Mouse (Mus musculus): ENCODE results near the gene Mast3. TPM values are rescaled to one million over a fixed set of nuclear protein-coding genes. Genes with fewer than 3 reads are reported as not detected.

The Mast3 gene
- polyA plus RNA-seq, 1 experiment from 2014 or later: 13.5 TPM

- peaks cover 37% of the 10 kb centered on the region for H3K27me3 ChIP-seq (replicated peaks; ENCODE audit: control insufficient read depth, insufficient read depth, low read length)
These were observed 1.9 kb downstream of the Mast3 start for GRCm38 (mm10) chr8:70802786-70803510.

GRCm38 (mm10) chr8:70801830-70802229 is 3.0 kb downstream of the Mast3 start:
- DNase-seq (ENCODE audit: low spot score): no peak
- H3K36me3 ChIP-seq (ENCODE audit: control insufficient read depth, insufficient read depth, low read length): no peaks in the 10 kb centered on the region
- peaks cover 15% of the 10 kb centered on the region; the same call in 1 of the 2 replicates for H3K4me1 ChIP-seq (ENCODE audit: control insufficient read depth, insufficient read depth, low read length)
- peaks cover 41% of the 10 kb centered on the region for H3K27me3 ChIP-seq (replicated peaks; ENCODE audit: control insufficient read depth, insufficient read depth, low read length)
- no peak overlapping the region for H3K4me3 ChIP-seq (ENCODE audit: low read depth, low read length)
- no peak overlapping the region for H3K27ac ChIP-seq (replicated peaks; ENCODE audit: low read depth, low read length)
- ATAC-seq (ENCODE audit: low read depth): no peak
- WGBS: 91% methylated on average over 1 of the region's 1 CpGs
- H3K9me3 ChIP-seq (ENCODE audit: control insufficient read depth, low read length): no peaks in the 10 kb centered on the region
- no peak overlapping the region for H3K9ac ChIP-seq (ENCODE audit: low read depth, low read length)
- no peak overlapping the region for H3K4me2 ChIP-seq (ENCODE audit: low read depth, low read length)

More at GRCm38 (mm10) chr8:70802786-70803510, 1.9 kb downstream of the Mast3 start:
- Histone ChIP-seq H3K4me3 (ENCODE audit: low read depth, low read length) (no peak overlapping the region), H3K9me3 (ENCODE audit: control insufficient read depth, low read length) (no peaks in the 10 kb centered on the region), H3K27ac (replicated peaks; ENCODE audit: low read depth, low read length) (no peak overlapping the region), H3K4me1 (ENCODE audit: control insufficient read depth, insufficient read depth, low read length) (peaks cover 13% of the 10 kb centered on the region; the same call in 1 of the 2 replicates), H3K36me3 (ENCODE audit: control insufficient read depth, insufficient read depth, low read length) (no peaks in the 10 kb centered on the region), H3K4me2 (ENCODE audit: low read depth, low read length) (no peak overlapping the region), H3K9ac (ENCODE audit: low read depth, low read length) (no peak overlapping the region)
- DNase-seq (ENCODE audit: low spot score) (no peak), ATAC-seq (ENCODE audit: low read depth) (no peak)
- WGBS: 59% methylated on average over 11 of the region's 11 CpGs

- H3K27ac ChIP-seq (replicated peaks; ENCODE audit: low read depth, low read length): no peak overlapping the region
- H3K4me1 ChIP-seq (ENCODE audit: control insufficient read depth, insufficient read depth, low read length): peaks cover 15% of the 10 kb centered on the region; the same call in 1 of the 2 replicates
- no peak overlapping the region for H3K4me2 ChIP-seq (ENCODE audit: low read depth, low read length)
- H3K9me3 ChIP-seq (ENCODE audit: control insufficient read depth, low read length): no peaks in the 10 kb centered on the region
- no peak overlapping the region for H3K9ac ChIP-seq (ENCODE audit: low read depth, low read length)
- H3K27me3 ChIP-seq (replicated peaks; ENCODE audit: control insufficient read depth, insufficient read depth, low read length): peaks cover 41% of the 10 kb centered on the region
- no peaks in the 10 kb centered on the region for H3K36me3 ChIP-seq (ENCODE audit: control insufficient read depth, insufficient read depth, low read length)
- ATAC-seq (ENCODE audit: low read depth) (no peak), DNase-seq (ENCODE audit: low spot score) (no peak)
- 53% methylated on average over 4 of the region's 15 CpGs for WGBS
- no peak overlapping the region for H3K4me3 ChIP-seq (ENCODE audit: low read depth, low read length)
These were observed 3.7 kb downstream of the Mast3 start for GRCm38 (mm10) chr8:70801156-70801555.

- Histone ChIP-seq H3K4me2 (ENCODE audit: low read depth, low read length) (no peak overlapping the region), H3K27ac (replicated peaks; ENCODE audit: low read depth, low read length) (no peak overlapping the region), H3K4me3 (ENCODE audit: low read depth, low read length) (no peak overlapping the region), H3K36me3 (ENCODE audit: control insufficient read depth, insufficient read depth, low read length) (no peaks in the 10 kb centered on the region), H3K4me1 (ENCODE audit: control insufficient read depth, insufficient read depth, low read length) (peaks cover 15% of the 10 kb centered on the region; the same call in 1 of the 2 replicates), H3K9me3 (ENCODE audit: control insufficient read depth, low read length) (no peaks in the 10 kb centered on the region), H3K27me3 (replicated peaks; ENCODE audit: control insufficient read depth, insufficient read depth, low read length) (peaks cover 41% of the 10 kb centered on the region), H3K9ac (ENCODE audit: low read depth, low read length) (no peak overlapping the region)
- 57% methylated on average over 10 of the region's 10 CpGs for WGBS
- ATAC-seq (ENCODE audit: low read depth) (no peak), DNase-seq (ENCODE audit: low spot score) (no peak)
These were observed 4.2 kb downstream of the Mast3 start for GRCm38 (mm10) chr8:70800648-70801047.

GRCm38 (mm10) chr8:70798281-70798680 is 6.6 kb downstream of the Mast3 start:
- Histone ChIP-seq H3K27me3 (replicated peaks; ENCODE audit: control insufficient read depth, insufficient read depth, low read length) (peaks cover 30% of the 10 kb centered on the region), H3K36me3 (ENCODE audit: control insufficient read depth, insufficient read depth, low read length) (no peaks in the 10 kb centered on the region), H3K27ac (replicated peaks; ENCODE audit: low read depth, low read length) (no peak overlapping the region), H3K4me2 (ENCODE audit: low read depth, low read length) (peak overlapping the region; percentile 80), H3K4me1 (ENCODE audit: control insufficient read depth, insufficient read depth, low read length) (peaks cover 6% of the 10 kb centered on the region; the same call in 1 of the 2 replicates), H3K4me3 (ENCODE audit: low read depth, low read length) (peak overlapping the region; percentile 59), H3K9me3 (ENCODE audit: control insufficient read depth, low read length) (no peaks in the 10 kb centered on the region), H3K9ac (ENCODE audit: low read depth, low read length) (no peak overlapping the region)
- DNase-seq (ENCODE audit: low spot score) (no peak), ATAC-seq (ENCODE audit: low read depth) (no peak)
- WGBS: 16% methylated on average over 15 of the region's 15 CpGs

- Histone ChIP-seq H3K4me1 (ENCODE audit: control insufficient read depth, insufficient read depth, low read length) (peaks cover 13% of the 10 kb centered on the region), H3K9me3 (ENCODE audit: control insufficient read depth, low read length) (no peaks in the 10 kb centered on the region), H3K36me3 (ENCODE audit: control insufficient read depth, insufficient read depth, low read length) (no peaks in the 10 kb centered on the region), H3K4me3 (ENCODE audit: low read depth, low read length) (peak overlapping the region; percentile 59), H3K4me2 (ENCODE audit: low read depth, low read length) (peak overlapping the region; percentile 80), H3K27ac (replicated peaks; ENCODE audit: low read depth, low read length) (no peak overlapping the region), H3K9ac (ENCODE audit: low read depth, low read length) (peak overlapping the region; percentile 65), H3K27me3 (replicated peaks; ENCODE audit: control insufficient read depth, insufficient read depth, low read length) (peaks cover 30% of the 10 kb centered on the region)
- under 1% methylated on average over 26 of the region's 57 CpGs for WGBS
- ATAC-seq (ENCODE audit: low read depth): peak; percentile 88
- peak; percentile 98 for DNase-seq (ENCODE audit: low spot score)
These were observed 7.5 kb downstream of the Mast3 start for GRCm38 (mm10) chr8:70797081-70798070.

GRCm38 (mm10) chr8:70796403-70797080 is 8.3 kb downstream of the Mast3 start:
- no peaks in the 10 kb centered on the region for H3K36me3 ChIP-seq (ENCODE audit: control insufficient read depth, insufficient read depth, low read length)
- under 1% methylated on average over 33 of the region's 54 CpGs for WGBS
- H3K27me3 ChIP-seq (replicated peaks; ENCODE audit: control insufficient read depth, insufficient read depth, low read length): peaks cover 30% of the 10 kb centered on the region
- H3K9me3 ChIP-seq (ENCODE audit: control insufficient read depth, low read length): no peaks in the 10 kb centered on the region
- H3K4me3 ChIP-seq (ENCODE audit: low read depth, low read length): peak overlapping the region; percentile 59
- no peak for DNase-seq (ENCODE audit: low spot score)
- H3K27ac ChIP-seq (replicated peaks; ENCODE audit: low read depth, low read length): no peak overlapping the region
- H3K4me1 ChIP-seq (ENCODE audit: control insufficient read depth, insufficient read depth, low read length): peaks cover 17% of the 10 kb centered on the region
- peak overlapping the region; percentile 80 for H3K4me2 ChIP-seq (ENCODE audit: low read depth, low read length)
- peak overlapping the region; percentile 65 for H3K9ac ChIP-seq (ENCODE audit: low read depth, low read length)
- ATAC-seq (ENCODE audit: low read depth): no peak

GRCm38 (mm10) chr8:70795370-70795769 is 9.5 kb downstream of the Mast3 start:
- H3K9me3 ChIP-seq (ENCODE audit: control insufficient read depth, low read length): no peaks in the 10 kb centered on the region
- no peaks in the 10 kb centered on the region for H3K36me3 ChIP-seq (ENCODE audit: control insufficient read depth, insufficient read depth, low read length)
- no peak for ATAC-seq (ENCODE audit: low read depth)
- H3K9ac ChIP-seq (ENCODE audit: low read depth, low read length): no peak overlapping the region
- no peak overlapping the region for H3K4me2 ChIP-seq (ENCODE audit: low read depth, low read length)
- H3K4me3 ChIP-seq (ENCODE audit: low read depth, low read length): no peak overlapping the region
- peaks cover 29% of the 10 kb centered on the region for H3K4me1 ChIP-seq (ENCODE audit: control insufficient read depth, insufficient read depth, low read length)
- H3K27ac ChIP-seq (replicated peaks; ENCODE audit: low read depth, low read length): no peak overlapping the region
- peaks cover 28% of the 10 kb centered on the region for H3K27me3 ChIP-seq (replicated peaks; ENCODE audit: control insufficient read depth, insufficient read depth, low read length)
- WGBS: 95% methylated on average over 2 of the region's 2 CpGs
- DNase-seq (ENCODE audit: low spot score): no peak

Data from embryonic facial prominence, embryonic 14.5 days (tissue).